Mouse (Mus musculus) neural tube, embryonic 14.5 days (tissue): ENCODE results near the gene Zfp982. TPM values are rescaled to one million over a fixed set of nuclear protein-coding genes. Genes with fewer than 3 reads are reported as not detected.
A peak's percentile ranks its signal among the peaks of the same experiment; 100 is the strongest.
"Not testable (repeated sequence)": the region's sequence is repeated elsewhere in the genome, so short reads cannot be mapped to it uniquely, and the experiment has no call there.

Experiments used
- ATAC-seq: fragments of 200-750 bp; cut with Nextera tagmentation; 2 replicates; pipeline ENCODE4 v1.8.0; 2017; ENCODE audit warnings: low read depth, mild to moderate bottlenecking, moderate TSS enrichment, moderate library complexity
- H3K27ac ChIP-seq: fragments of 300-500 bp; sonication (generic); 2 replicates; pipeline ENCODE4 v1.5.1; 2014; ENCODE audit warnings: low read depth, mild to moderate bottlenecking, control low read depth, low read length, moderate library complexity, mixed read lengths
- H3K27me3 ChIP-seq: fragments of 300-500 bp; sonication (generic); 2 replicates; pipeline ENCODE4 v1.6.1; 2014; ENCODE audit warnings: low read length; ENCODE audit not compliant: control insufficient read depth, insufficient read depth
- H3K36me3 ChIP-seq: fragments of 300-500 bp; sonication (generic); 2 replicates; pipeline ENCODE4 v1.6.1; 2014; ENCODE audit warnings: low read length, mixed read lengths; ENCODE audit not compliant: control insufficient read depth, insufficient read depth
- H3K4me1 ChIP-seq: fragments of 300-500 bp; sonication (generic); 2 replicates; pipeline ENCODE4 v1.6.1; 2014; ENCODE audit warnings: low read length; ENCODE audit not compliant: control insufficient read depth, insufficient read depth
- H3K4me2 ChIP-seq: fragments of 300-500 bp; sonication (generic); 2 replicates; pipeline ENCODE4 v1.6.1; 2014; ENCODE audit warnings: mild to moderate bottlenecking, low read depth, low read length, control low read depth
- H3K4me3 ChIP-seq: fragments of 300-500 bp; sonication (generic); 2 replicates; pipeline ENCODE4 v1.5.1; 2014; ENCODE audit warnings: low read depth, low read length, control low read depth, mixed read lengths
- H3K9ac ChIP-seq: fragments of 300-500 bp; sonication (generic); replicated peaks from 2 replicates; pipeline ENCODE4 v1.6.1; 2014; ENCODE audit warnings: low read depth, mild to moderate bottlenecking, control low read depth, low read length, mixed read lengths
- H3K9me3 ChIP-seq: fragments of 300-500 bp; sonication (generic); 2 replicates; pipeline ENCODE4 v1.6.1; 2016; ENCODE audit warnings: low read length; ENCODE audit not compliant: control insufficient read depth
- WGBS: fragments of 180-500 bp; shearing (Covaris S2); extraction: QIAGEN DNeasy Blood & Tissue Kit; methylation state at CpG from one replicate; pipeline ENCODE4 v1.1.7; 2014; 5-methylcytosine and 5-hydroxymethylcytosine counted together
- polyA plus RNA-seq: library from polyadenylated mRNA; unstranded; fragments of >200 nt; fragmentation: Nextera tagmentation; extraction: Ambion mirVana; gene quantifications from 2 replicates; pipeline ENCODE4 v1.2.1, GENCODE M21; 2014

The Zfp982 gene
- 7.5 and 8.8 TPM in 2 replicates for polyA plus RNA-seq

DNA sequence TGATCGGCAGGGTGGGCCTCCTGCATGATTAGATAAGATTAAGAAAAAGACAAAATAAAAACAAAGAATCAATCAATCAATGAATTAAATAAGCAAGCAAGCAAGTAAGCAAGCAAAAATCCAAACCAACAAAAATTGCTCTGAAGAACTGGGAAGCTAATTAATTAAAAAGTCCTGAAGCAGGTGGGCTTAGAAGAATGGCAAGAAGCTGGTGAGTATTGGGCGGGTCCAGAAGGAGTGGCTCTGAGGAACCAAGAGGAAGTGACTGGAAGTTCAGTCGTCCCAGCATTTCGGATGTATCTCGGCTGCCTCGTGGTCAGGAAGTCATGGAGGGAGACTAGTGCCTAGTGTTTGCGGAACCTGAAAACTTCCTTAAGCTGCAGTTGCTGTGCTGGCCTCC, at the start of gene Zfp982:
TSS of gene Zfp982 (plus strand) at position 301 of the 400 bp plus-strand sequence.
- not testable (repeated sequence) for H3K4me1 ChIP-seq, H3K4me2 ChIP-seq, H3K9ac ChIP-seq, H3K4me3 ChIP-seq, H3K27me3 ChIP-seq, ATAC-seq, H3K36me3 ChIP-seq, H3K27ac ChIP-seq
- WGBS = 93% methylated on average over 7 of the region's 7 CpGs
- H3K9me3 ChIP-seq = peaks cover 14% of the 10 kb centered on the region

DNA sequence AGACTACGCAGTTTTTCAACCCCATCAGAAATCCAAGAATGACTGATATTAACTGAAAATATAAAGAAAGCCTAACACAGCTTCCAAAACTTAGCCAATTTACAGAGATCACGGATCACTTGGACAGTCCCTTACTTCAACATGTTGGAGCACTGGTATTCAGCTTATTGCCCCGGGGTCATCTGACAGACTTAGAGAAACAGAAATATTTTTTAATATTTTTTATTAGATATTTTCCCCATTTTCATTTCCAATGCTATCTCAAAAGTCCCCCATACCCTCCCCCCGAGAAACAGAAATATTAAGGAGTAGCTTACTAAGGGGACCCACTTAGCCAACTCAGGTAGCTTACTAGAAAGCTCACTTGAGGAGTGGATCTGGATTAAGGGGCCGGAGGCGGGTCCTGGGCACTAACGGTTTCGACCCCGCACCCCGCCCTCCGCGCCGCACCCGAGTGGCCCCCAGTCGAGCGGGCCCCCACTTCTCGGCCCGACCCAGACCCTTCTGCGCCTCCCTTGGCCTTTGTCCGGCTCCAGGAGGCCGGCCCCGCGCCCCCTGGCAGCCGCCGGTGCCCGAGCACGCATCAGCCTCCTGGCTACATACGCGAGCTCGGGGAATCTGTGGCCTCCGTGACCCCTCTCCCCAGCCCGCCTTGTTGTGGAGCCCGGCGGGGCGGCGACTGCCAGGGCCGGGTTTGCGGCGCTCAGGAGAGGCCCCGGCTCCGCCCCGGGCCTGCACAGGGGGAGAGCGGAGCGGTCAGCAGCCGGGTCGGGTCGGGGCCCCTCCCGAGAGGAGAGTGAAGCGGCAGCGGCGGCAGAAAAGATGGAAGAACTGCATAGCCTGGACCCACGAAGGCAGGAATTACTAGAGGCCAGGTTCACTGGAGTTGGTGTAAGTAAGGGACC, 49.3 kb upstream of the Zfp982 start:
- H3K9ac ChIP-seq = peak overlapping the region; percentile 82
- H3K4me1 ChIP-seq, H3K27me3 ChIP-seq, H3K36me3 ChIP-seq, H3K27ac ChIP-seq, H3K9me3 ChIP-seq: not testable (repeated sequence)
- peak; percentile 98 for ATAC-seq
- H3K4me3 ChIP-seq = peak overlapping the region; percentile 52
- peak overlapping the region; percentile 96 for H3K4me2 ChIP-seq
- 11% methylated on average over 52 of the region's 52 CpGs for WGBS

DNA sequence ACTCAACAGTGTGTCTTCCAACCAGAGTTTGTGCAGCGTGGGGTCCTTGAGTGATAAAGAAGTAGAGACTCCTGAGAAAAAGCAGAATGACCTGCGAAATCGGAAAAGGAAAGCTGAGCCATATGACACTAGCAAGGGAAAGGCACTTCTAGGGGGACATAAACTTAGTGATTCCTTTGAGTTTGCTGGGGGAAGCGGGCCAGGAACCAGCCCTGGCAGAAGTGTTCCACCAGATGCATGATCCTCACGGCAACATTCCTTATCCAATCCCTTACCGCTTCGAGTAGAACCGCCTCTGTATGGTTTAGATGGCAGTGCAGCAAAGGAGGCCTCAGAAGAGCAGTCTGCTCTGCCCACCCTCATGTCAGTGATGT, 48.7 kb upstream of the Zfp982 start:
- H3K27ac ChIP-seq, H3K4me1 ChIP-seq, ATAC-seq, H3K9me3 ChIP-seq, H3K36me3 ChIP-seq, H3K27me3 ChIP-seq: not testable (repeated sequence)
- 46% methylated on average over 8 of the region's 8 CpGs for WGBS
- H3K9ac ChIP-seq = 0 out of 2 replicates have a peak overlapping the region, but pooled peaks have one; percentile 82
- H3K4me2 ChIP-seq = peak overlapping the region; percentile 96
- peak overlapping the region; percentile 52 for H3K4me3 ChIP-seq

DNA sequence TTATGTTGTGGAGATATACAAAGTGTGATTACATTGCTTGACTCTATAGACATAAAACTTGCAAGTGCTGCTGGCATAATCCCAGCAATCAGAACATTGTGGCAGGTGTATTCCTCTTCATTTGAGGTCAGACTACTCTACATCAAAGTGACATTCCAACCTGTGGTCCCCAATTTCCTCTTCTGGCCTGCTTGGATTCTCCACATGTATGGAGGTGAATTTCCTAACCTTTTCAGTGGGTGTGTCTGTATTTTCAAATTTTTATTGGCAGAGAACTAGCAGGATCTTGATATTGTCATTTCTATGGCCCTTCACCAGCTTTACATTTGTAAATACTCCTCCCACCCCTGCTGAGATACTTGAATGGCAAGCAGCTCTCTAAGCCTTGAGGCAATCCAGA, 46.8 kb upstream of the Zfp982 start:
- H3K9ac ChIP-seq, H3K36me3 ChIP-seq, H3K4me3 ChIP-seq, H3K27me3 ChIP-seq, H3K27ac ChIP-seq, H3K4me1 ChIP-seq, H3K9me3 ChIP-seq, ATAC-seq, H3K4me2 ChIP-seq: not testable (repeated sequence)

DNA sequence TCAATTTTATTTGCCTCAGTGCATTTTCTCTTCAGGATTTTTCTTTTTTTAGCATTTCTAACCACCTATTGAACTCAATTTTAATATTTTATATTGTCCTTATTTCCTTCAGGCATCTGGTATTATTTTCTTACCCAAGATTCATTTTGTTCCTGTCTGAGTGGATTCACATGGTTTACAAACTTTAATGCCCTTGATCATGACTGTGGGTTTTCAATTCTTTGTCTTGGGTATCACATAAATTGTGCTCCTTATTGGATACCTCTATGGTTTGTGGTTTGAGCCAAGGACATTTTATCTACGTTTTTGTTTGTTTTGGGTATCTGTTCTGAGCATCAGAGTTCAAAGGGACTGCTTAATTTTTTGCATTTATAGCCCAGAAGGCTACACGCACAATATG, 43.9 kb upstream of the Zfp982 start:
- Histone ChIP-seq H3K4me1 (no peaks in the 10 kb centered on the region), H3K9ac (no peak overlapping the region), H3K9me3 (0 out of 2 replicates have a peak, but pooled peaks cover 7% of the 10 kb centered on the region), H3K4me3 (no peak overlapping the region), H3K27ac (no peak overlapping the region), H3K27me3 (no peaks in the 10 kb centered on the region), H3K4me2 (no peak overlapping the region), H3K36me3 (no peaks in the 10 kb centered on the region)
- no peak for ATAC-seq
- WGBS = 76% methylated on average over 2 of the region's 2 CpGs

DNA sequence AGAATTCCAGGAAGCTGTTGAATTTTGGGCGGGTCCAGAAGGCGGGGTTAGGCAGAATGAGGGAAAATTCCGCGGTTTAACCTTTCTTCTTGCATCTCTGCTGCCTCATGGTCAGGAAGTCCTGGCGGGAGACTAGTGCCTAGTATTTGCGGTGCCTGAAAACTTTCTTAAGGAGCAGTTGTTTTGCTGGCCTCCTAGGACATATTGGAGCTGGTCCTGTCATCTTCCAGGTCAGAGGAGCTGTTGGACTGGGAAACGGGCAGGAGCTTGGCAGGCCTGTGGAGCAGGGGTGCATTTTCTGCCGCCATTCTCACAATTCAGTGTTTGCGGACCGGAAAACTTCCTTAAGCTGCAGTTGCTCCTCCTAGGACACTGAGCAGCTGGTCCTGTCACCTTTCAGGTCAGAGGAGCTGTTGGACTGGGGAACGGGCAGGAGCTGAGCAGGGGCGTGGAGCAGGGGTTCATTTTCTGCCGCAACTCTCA, 43.1 kb upstream of the Zfp982 start:
- ATAC-seq = no peak
- 0 out of 2 replicates have a peak, but pooled peaks cover 7% of the 10 kb centered on the region for H3K9me3 ChIP-seq
- no peak overlapping the region for H3K4me2 ChIP-seq
- no peaks in the 10 kb centered on the region for H3K36me3 ChIP-seq
- H3K9ac ChIP-seq = no peak overlapping the region
- no peak overlapping the region for H3K4me3 ChIP-seq
- H3K4me1 ChIP-seq = no peaks in the 10 kb centered on the region
- H3K27ac ChIP-seq = no peak overlapping the region
- 48% methylated on average over 13 of the region's 13 CpGs for WGBS
- no peaks in the 10 kb centered on the region for H3K27me3 ChIP-seq

DNA sequence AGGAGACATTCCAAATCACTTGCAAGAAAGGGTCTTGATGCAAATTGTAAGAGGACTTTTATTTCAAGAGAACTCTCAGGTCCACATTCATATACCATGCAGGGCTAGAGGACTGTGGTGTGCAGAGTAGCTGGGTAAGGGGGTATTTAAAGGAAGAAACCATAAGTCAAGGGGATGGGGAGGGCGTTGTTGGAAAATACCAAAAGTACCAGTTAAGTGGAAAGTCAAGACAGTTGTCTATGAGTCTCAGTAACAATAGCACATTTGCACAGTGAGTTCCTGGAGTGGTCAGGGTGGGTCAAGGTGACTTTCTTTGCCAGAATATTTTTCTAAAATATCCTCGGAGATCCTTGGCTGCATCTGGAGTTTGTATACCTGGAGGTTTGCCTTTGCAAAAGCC, 42.2 kb upstream of the Zfp982 start:
- H3K9me3 ChIP-seq, H3K4me2 ChIP-seq, H3K4me1 ChIP-seq, H3K27me3 ChIP-seq, H3K9ac ChIP-seq, H3K4me3 ChIP-seq, ATAC-seq, H3K36me3 ChIP-seq, H3K27ac ChIP-seq: not testable (repeated sequence)
- 75% methylated on average over 2 of the region's 2 CpGs for WGBS

DNA sequence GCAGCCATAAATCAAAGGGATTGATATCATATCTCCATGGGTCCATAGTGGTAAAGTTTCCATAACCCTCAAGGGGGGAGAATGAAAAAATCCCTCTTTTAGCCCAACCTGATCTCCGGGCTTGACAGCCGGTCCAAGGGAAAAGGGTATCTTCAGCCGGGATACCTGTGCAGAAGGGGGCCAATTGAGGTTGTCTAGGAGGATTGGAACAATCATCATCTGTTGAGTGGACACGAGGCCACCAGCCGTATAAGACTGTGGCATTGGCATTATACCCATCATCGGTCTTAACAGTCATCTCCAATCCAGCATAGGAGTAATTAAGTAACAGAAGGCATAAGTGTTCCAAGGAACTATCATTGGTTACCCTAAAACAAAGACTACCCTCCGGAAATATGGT, 25.0 kb upstream of the Zfp982 start:
- WGBS = 90% methylated on average over 7 of the region's 7 CpGs
- H3K9me3 ChIP-seq = peaks cover 24% of the 10 kb centered on the region
- not testable (repeated sequence) for H3K4me1 ChIP-seq, H3K4me3 ChIP-seq, H3K4me2 ChIP-seq, H3K9ac ChIP-seq, ATAC-seq, H3K27ac ChIP-seq, H3K36me3 ChIP-seq, H3K27me3 ChIP-seq

DNA sequence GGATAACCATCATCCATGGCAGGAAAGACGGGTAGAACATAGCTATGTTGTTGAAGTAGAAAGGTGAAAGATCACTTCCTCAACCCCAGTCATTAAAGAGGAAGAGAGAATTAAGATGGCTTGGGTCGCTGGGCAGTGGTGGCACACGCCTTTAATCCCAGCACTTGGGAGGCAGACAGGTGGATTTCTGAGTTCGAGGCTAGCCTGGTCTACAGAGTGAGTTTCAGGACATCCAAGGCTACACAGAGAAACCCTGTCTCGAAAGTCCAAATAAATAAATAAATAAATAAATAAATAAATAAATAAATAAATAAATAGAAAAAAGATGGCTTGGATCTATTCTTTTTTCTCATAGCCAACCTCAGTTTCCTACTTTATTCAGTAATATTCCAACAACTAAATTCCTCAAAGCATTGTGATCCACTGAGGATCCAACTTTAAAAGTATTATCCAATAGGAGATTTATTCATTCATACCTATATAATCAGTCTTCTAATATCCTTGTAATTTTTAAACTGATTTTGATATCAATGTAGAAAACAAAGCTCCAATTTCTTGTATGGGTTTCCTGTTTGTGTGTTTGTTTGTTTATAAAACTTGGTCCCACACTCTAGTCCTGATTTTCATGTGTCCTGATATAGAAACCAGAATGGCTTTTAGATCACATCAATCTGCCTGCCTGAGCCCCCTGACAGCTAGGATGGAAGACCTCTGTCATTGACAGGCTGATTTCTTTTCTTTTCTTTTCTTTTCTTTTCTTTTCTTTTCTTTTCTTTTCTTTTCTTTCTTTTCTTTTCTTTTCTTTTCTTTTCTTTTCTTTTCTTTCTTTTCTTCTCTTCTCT, 6.8 kb downstream of the Zfp982 start:
- H3K9ac ChIP-seq, H3K4me1 ChIP-seq, ATAC-seq, H3K27me3 ChIP-seq, H3K36me3 ChIP-seq, H3K4me2 ChIP-seq, H3K4me3 ChIP-seq, H3K27ac ChIP-seq, H3K9me3 ChIP-seq: not testable (repeated sequence)
- 87% methylated on average over 5 of the region's 5 CpGs for WGBS
